Mouse (Mus musculus) liver, adult 2 months (tissue): ENCODE data around the gene Rundc3a. TPM values are rescaled to one million over a fixed set of nuclear protein-coding genes. Genes with fewer than 3 reads are reported as not detected.

Experiments
- DNase-seq: peaks from one replicate; pipeline ENCODE4 v3.0.0-alpha.2; 2011; ENCODE audit warnings: low read depth, low spot score; ENCODE audit errors: extremely low read depth
- H3K27ac ChIP-seq: fragments of 200-500 bp; replicated peaks from 2 replicates; pipeline ENCODE4 v1.5.1; 2012; ENCODE audit warnings: low read depth, mild to moderate bottlenecking, control low read depth, inconsistent platforms, low read length; ENCODE audit not compliant: insufficient read depth
- H3K27me3 ChIP-seq: fragments of 200-500 bp; 2 replicates; pipeline ENCODE4 v1.6.1; 2012; ENCODE audit warnings: mild to moderate bottlenecking, moderate library complexity, low read length, inconsistent platforms; ENCODE audit not compliant: control insufficient read depth, insufficient read depth
- H3K36me3 ChIP-seq: fragments of 200-500 bp; 2 replicates; pipeline ENCODE4 v1.6.1; 2012; ENCODE audit warnings: low read length, inconsistent platforms; ENCODE audit not compliant: control insufficient read depth, insufficient read depth
- H3K4me1 ChIP-seq: fragments of 200-500 bp; 2 replicates; pipeline ENCODE4 v1.6.1; 2011; ENCODE audit warnings: low read length; ENCODE audit not compliant: control insufficient read depth, insufficient read depth
- H3K4me3 ChIP-seq: fragments of 200-500 bp; 2 replicates; pipeline ENCODE4 v1.5.1; 2011; ENCODE audit warnings: low read depth, mild to moderate bottlenecking, control low read depth, low read length, moderate library complexity; ENCODE audit not compliant: insufficient read depth
- H3K79me2 ChIP-seq: fragments of 200-500 bp; 2 replicates; pipeline ENCODE4 v1.6.1; 2012; ENCODE audit warnings: inconsistent platforms, mild to moderate bottlenecking, low read length, moderate library complexity; ENCODE audit not compliant: control insufficient read depth, insufficient read depth
- H3K9ac ChIP-seq: fragments of 200-500 bp; 2 replicates; pipeline ENCODE4 v1.6.1; 2012; ENCODE audit warnings: low read depth, mild to moderate bottlenecking, control low read depth, inconsistent platforms, low read length
- CTCF ChIP-seq: fragments of 200-500 bp; IDR thresholded peaks from 2 replicates; pipeline ENCODE4 v1.5.1; 2011; ENCODE audit warnings: low read depth, low read length, control low read depth
- POLR2A ChIP-seq: fragments of 200-500 bp; IDR thresholded peaks from 2 replicates; pipeline ENCODE4 v1.6.1; 2011; ENCODE audit warnings: low read length, control low read depth; ENCODE audit not compliant: insufficient read depth; ENCODE audit errors: extremely low read depth
- WGBS: fragments of 180-500 bp; shearing (Covaris S2); methylation state at CpG from one replicate; pipeline ENCODE4 v1.1.7; 2018; 5-methylcytosine and 5-hydroxymethylcytosine counted together
- polyA plus RNA-seq: library from polyadenylated mRNA; depleted of rRNA; stranded (reverse); fragments of >200 nt; gene quantifications from 2 replicates; pipeline ENCODE4 v1.2.3, GENCODE M21; 2012
- total RNA-seq: library from RNA; depleted of rRNA; stranded (reverse); fragments of >200 nt; gene quantifications from 2 replicates; pipeline ENCODE4 v1.2.3, GENCODE M21; 2014

Rundc3a gene
- total and polyA plus RNA-seq, 2 experiments = 1.0 to 2.1 TPM

GRCm38 (mm10) chr11:102356190-102356589 is 37.0 kb upstream of the Rundc3a start:
- DNase-seq = no peak
- TF ChIP-seq CTCF = no peak
- TF ChIP-seq POLR2A = no peak
- Histone ChIP-seq H3K36me3 (no peaks in the 10 kb centered on the region), H3K4me3 (no peak overlapping the region), H3K4me1 (no peaks in the 10 kb centered on the region), H3K9ac (no peak overlapping the region), H3K27me3 (0 out of 2 replicates have a peak, but pooled peaks cover 3% of the 10 kb centered on the region), H3K27ac (no peak overlapping the region), H3K79me2 (no peaks in the 10 kb centered on the region)
- 73% methylated on average over 12 of the region's 12 CpGs for WGBS

- no peak overlapping the region for H3K9ac ChIP-seq
- no peaks in the 10 kb centered on the region for H3K36me3 ChIP-seq
- TF ChIP-seq POLR2A (no peak), CTCF (no peak)
- no peak overlapping the region for H3K4me3 ChIP-seq
- no peaks in the 10 kb centered on the region for H3K79me2 ChIP-seq
- no peaks in the 10 kb centered on the region for H3K4me1 ChIP-seq
- WGBS = 57% methylated on average over 31 of the region's 31 CpGs
- no peak overlapping the region for H3K27ac ChIP-seq
- H3K27me3 ChIP-seq = 0 out of 2 replicates have a peak, but pooled peaks cover 3% of the 10 kb centered on the region
- DNase-seq = no peak
Measured at GRCm38 (mm10) chr11:102356636-102357350, 36.4 kb upstream of the Rundc3a start.

GRCm38 (mm10) chr11:102358365-102358764 is 34.8 kb upstream of the Rundc3a start:
- TF ChIP-seq CTCF (no peak), POLR2A (no peak)
- 68% methylated on average over 10 of the region's 10 CpGs for WGBS
- no peaks in the 10 kb centered on the region for H3K79me2 ChIP-seq
- no peaks in the 10 kb centered on the region for H3K36me3 ChIP-seq
- 0 out of 2 replicates have a peak, but pooled peaks cover 3% of the 10 kb centered on the region for H3K27me3 ChIP-seq
- H3K27ac ChIP-seq = no peak overlapping the region
- H3K9ac ChIP-seq = no peak overlapping the region
- no peak for DNase-seq
- H3K4me1 ChIP-seq = no peaks in the 10 kb centered on the region
- H3K4me3 ChIP-seq = no peak overlapping the region

- no peaks in the 10 kb centered on the region for H3K79me2 ChIP-seq
- no peaks in the 10 kb centered on the region for H3K36me3 ChIP-seq
- H3K27ac ChIP-seq = no peak overlapping the region
- 0 out of 2 replicates have a peak, but pooled peaks cover 1% of the 10 kb centered on the region for H3K27me3 ChIP-seq
- H3K9ac ChIP-seq = no peak overlapping the region
- no peaks in the 10 kb centered on the region for H3K4me1 ChIP-seq
- no peak for TF ChIP-seq POLR2A
- no peak for TF ChIP-seq CTCF
- H3K4me3 ChIP-seq = no peak overlapping the region
- WGBS = 91% methylated on average over 8 of the region's 8 CpGs
- DNase-seq = no peak
Measured at GRCm38 (mm10) chr11:102361776-102362495, 31.3 kb upstream of the Rundc3a start.

GRCm38 (mm10) chr11:102363623-102364022 is 29.6 kb upstream of the Rundc3a start:
- H3K36me3 ChIP-seq = no peaks in the 10 kb centered on the region
- no peaks in the 10 kb centered on the region for H3K79me2 ChIP-seq
- no peak overlapping the region for H3K9ac ChIP-seq
- H3K27me3 ChIP-seq = no peaks in the 10 kb centered on the region
- H3K4me1 ChIP-seq = no peaks in the 10 kb centered on the region
- DNase-seq = no peak
- no peak overlapping the region for H3K27ac ChIP-seq
- H3K4me3 ChIP-seq = no peak overlapping the region
- WGBS = 9% methylated on average over 2 of the region's 2 CpGs
- TF ChIP-seq POLR2A (no peak), CTCF (no peak)
